Mouse (Mus musculus): ENCODE measurements at regions not wholly inside any gene's neighbourhood (a gene's known extent, or its start where the extent isn't known, plus 50 kb on each side); places are given as distances from the start of the nearest gene placed in this dataset.

DNA sequence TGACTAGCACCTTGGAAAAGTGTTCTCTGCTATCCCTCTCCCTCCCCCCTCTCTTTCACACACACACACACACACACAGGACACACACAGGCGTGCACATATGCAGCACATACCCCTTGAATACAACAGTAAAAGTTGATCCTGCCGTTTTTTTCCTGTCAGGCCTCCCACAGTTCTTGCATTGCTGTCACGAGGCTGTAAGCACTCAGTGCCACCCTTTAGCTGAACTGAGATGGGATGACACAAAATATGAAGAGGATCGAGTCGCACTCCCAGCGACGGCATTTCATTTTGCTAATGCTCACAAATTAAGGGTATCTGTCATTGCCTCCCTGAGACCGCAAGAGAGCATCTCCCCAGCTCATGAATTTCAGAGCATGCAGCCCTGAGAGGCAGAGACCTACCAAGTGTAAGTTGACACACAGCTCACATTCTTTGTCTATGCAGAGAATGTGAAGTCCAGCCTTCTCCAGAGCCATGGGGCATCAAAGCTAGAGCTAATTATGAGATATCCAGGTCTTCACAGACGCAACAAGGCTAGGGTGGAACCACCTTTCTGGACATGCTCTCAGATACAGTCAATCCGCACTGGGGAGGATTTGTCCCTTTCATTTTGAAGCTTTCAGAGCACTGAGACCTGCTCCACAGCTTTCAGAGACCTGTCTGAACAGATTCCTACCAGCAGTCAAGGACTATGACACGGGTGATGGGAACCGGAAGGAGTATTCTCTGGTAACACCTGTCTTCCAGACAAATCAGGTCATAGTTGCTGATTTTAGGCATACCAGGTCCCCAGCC, 152.3 kb downstream of the Cmpk2 start:
- peak; percentile 18 for DNase-seq

DNA sequence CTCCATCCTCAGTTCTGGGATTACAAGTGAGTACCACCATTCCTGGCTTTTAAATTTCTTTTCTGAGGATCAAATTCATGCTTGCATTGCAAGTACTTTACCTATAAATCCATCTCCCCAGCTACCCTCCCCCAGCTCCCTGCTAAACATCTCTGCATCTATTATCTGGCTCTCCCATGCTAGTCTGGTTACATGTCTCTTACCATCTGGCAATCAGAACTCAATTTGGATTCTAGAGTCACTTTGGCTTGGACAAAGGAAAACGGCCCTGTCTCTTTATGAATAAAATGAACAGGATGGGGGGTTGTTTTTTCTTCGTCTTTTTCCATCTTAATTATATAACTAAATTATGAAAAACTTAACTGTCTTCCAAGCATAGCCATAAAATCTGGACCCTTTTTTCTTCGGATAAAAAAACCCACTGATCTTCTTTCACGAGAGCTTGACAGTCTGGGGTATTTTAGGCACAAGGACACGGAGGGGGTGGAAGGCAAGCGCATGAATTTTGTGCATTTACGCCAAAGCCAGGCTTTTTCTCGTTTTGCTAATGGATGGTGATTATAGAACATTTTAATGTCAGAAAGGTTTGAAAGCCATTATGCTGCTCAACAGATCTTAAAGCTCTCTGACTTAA, 151.6 kb downstream of the Cmpk2 start:
- DNase-seq: peak; percentile 12

DNA sequence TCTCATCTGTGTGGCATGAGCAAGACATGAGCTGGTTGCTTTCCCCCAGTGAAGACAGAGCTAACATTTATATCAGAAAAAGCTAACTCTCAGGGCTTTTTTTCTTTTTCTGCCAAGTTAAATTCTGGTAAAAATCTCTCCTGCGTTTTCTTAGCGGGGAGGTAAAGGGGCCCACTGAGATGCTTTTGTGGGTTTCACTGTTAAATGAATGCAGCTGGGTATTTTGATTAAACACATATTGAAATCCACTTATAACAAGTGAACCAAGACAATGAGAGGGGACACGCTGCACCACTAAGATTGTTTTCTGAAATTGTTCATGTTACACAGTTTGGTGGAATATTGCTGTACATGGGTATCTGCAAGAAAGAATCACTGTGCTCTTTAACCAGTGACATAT, 149.0 kb downstream of the Cmpk2 start:
- DNase-seq: no peak

DNA sequence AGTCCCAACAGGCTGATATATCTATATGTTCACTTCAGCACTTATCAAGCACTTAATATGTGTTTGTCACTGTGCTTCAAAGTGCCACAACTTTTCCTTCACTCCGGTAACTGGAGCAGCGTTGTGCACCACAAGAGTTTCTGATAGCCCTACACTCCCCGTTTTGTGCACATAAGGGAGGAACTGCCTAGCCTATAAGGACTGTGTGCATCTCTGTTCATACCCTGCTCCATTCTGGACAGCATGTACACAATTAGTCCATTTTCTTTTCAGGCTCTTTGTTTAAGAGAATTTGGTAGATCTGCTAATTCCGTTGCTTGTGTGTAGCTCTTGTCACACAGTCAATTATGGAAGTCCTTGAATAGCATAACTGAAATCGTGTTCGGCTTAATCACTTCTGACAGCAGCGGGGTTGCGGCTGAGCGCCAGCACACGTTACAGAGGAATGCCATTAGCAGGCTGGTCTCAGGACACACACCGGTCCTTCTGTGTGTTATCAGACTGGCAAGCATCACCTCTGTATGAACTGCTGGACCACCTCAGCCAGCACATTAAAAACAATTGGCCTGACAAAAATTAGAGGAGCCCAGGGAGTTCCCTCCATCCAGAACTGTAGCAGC, 144.2 kb downstream of the Cmpk2 start:
- DNase-seq: no peak

DNA sequence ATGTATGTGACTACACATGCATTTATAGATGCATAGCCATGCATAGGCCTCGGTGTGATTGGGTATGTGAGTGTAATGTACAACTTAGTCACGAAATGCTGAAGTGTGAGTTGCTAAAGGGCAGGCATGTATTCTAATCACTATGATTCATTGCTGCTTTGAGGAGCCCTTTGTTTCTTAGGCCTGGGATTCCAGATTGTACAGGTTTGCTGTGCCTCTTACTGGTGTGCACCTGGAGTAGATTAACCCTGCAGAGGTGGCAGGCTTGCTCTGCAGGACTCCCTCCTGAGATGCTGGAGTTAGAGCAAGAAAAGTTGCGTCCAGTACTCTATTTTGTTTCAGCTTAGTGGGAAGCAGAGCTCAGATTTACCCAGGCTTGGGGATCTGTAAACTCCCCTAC, 141.1 kb downstream of the Cmpk2 start:
- no peak for DNase-seq

DNA sequence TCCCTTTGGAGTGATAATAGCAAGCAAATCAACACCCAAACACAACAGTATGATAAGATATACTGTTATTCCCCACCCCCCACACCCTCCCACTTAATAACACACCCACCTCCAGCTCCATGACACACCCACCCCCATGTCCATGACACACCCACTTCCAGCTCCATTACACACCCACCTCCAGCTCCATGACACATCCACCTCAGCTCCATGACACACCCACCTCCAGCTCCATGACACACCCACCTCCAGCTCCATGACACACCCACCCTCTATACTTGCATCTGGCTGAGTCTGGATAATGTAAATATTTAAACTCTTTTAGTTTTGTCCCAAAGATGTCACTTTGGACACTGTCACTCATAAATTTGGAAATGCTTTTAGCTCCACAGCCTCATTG, 129.5 kb downstream of the Cmpk2 start:
- DNase-seq: no peak

DNA sequence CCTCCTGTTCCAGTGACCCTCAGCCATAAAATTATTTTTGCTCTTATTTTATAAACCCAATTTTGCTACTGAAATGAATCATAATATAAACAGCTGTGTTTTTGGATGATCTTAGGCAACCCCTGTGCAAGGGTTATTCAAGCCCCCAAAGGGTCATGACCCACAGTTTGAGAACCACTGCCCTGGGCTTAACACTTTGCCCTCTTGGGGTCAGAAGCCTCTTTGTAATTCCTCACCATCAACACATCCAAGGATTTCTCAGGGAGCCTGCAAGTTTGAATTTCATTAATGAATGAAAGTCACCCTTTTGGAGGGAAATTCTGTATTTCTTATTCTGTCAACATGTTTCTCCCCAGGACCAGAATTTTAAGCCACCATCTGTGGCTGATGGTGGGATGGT, 123.1 kb downstream of the Cmpk2 start:
- DNase-seq: no peak

DNA sequence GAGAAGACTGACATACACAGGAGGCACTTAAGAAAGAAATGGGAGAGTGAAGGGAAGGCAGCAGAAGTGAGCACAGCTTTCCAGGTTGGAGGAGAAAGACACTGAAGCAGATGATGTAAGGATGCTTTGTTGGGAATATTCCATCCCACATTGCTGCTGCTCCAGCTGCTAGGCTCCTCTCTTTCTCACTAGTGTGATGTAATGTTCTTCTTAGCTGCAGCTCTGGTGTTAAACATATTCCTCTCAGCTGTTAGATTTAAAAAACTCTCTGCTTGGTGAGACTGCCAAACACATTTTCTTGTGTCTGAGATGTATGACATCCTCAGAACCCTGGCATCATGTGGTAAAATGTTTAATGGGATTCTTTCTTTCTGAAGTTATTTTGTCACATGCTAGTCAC, 120.1 kb downstream of the Cmpk2 start:
- peak; percentile 33 for DNase-seq

DNA sequence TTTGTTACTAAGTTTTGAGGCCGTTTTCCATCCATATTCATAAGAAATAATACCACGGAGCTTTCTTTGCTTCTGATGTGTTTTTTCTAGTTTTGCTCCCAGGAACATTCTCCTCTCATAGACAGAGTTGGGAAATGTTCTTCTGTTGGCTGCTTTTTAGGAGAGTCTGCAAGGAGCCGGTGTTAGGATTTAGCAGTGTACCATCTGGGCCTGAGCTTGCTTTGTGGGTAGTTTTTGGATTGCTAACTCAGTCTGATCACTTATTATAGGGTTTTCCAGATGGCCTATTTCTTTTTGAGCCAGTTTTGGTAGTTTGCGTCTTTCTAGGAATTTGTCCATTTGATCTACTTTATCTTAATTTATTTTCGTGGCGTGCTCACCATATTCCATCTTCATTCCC, 108.4 kb downstream of the Cmpk2 start:
- DNase-seq: peak; percentile 59

DNA sequence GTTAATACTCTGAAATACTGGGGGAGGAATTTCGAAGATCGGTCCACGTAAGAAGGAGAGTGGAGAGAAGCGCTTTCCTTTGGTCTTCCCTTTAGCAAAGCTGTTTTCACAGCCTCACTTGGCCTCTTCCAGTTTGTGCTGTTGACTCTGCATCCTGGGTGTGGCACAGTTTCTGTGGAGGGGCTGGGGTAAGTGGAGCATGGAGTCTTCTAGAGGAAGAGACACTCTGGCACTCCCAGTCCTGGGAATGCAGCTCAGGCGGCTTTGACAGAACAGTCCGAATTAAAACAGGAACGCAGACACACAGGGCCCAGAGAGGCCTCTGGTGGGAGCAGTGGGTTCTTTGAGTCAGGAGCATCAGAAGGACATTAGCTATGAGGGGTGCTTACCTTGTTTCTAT, 102.6 kb downstream of the Cmpk2 start:
- DNase-seq: no peak

DNA sequence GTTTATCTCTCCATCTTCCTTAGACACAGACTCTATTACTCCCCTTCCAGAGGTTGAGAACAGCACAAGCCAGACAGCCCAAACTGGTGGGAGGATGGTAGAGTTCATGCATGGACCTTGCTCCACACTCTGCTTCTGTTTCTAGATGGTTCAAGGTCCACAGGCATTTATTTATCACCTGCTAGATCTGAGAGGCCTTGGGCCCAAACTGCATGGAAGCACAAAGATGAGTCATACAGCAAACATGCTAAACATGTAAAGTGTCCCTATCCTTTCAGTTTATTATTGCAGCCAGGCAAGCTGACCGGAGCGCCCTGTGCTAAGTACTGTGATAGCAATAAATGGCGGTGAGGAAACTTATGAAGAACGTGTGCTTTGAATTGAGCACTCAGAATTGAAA, 98.4 kb downstream of the Cmpk2 start:
- no peak for DNase-seq

DNA sequence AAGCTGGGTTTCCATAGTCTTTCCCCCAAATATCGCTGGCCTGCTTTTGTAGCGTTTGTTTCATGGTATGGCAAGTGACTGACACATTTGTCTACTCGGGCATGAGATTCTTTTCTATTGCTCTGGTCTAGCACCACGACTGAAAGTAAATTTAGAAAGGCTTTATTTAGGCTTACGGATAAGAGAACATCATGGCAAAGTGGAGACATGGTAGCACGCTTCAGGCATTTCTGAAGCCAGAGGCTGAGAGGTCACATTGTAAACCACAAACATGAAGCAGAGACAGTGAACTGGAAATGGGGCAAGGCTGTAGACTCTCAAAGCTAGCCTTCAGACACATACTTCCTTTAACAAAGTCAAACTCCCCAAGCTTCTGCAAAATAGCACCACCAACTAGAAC, 93.9 kb downstream of the Cmpk2 start:
- no peak for DNase-seq

DNA sequence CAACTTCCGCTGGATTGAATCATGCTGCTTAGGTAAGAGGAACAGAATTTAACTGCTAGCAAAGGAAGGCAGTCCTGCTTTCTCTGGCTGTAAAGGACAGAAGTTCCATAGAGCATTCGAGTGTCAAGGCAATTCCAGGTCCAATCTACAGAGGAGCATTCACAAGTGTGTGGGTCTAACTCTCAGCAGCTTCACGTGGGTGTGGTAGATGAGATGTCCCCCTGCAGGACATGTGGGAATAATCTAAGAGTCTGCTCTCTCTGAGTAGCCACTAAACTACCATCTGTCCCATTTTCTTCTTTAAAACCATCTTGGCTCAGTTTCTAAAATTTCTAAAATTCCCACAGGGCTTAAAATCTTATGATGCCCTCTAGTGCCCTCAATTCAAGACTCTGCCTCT, 90.6 kb downstream of the Cmpk2 start:
- no peak for DNase-seq

DNA sequence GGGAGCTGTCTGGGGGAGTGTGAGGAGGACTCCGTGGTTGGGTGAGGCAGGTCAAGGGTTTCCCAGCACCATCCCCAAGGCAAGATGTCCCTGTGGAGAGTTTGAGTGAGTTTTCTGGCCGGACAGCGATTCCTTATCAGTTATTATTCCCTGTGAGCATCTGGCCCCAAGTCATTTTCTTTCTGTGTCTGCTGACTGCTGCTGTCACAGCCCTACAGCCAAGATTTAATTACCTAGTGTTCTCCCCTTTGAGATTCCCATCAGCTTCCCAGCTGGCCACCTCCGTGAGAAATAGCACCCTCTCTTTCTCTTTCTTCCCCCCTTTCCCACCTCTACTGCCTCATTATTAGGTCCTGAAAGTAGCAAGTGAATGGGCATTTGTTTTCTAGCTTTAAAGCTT, 88.4 kb downstream of the Cmpk2 start:
- no peak for DNase-seq

DNA sequence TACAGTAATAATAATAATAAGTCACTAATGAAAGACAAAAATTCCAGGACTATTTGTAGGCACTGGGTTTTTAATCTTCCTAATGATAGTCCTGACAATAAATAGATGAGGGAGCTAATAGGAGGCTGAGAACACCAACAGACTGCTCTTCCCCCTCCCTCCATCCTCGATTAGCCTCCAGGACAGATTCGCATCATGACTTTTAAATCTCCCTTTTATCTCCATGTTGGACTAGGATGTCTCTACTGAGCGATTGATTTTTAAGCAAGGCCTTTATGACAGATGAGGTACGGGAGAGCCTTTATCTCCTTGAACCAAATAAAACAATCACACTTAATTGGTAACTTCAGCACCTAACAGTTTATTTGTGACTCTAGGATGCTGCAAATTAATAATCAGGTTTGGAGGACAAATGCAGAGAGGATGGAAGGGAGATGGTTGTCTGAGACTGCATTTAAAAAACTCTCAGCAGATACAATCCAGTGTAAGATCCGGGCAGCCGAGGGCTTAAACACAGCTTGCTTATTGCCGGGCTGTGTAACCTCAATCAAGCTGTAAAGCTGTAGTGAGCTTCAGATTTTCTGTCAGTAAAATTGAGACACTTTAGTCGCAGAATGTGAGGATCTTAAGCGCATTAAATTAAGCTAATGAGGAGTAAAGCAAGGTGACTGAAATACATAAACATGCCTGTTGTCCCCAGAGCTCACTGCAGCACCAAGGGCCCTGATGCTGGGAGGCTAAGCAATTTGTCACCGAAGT, 82.3 kb downstream of the Cmpk2 start:
- no peak for DNase-seq

DNA sequence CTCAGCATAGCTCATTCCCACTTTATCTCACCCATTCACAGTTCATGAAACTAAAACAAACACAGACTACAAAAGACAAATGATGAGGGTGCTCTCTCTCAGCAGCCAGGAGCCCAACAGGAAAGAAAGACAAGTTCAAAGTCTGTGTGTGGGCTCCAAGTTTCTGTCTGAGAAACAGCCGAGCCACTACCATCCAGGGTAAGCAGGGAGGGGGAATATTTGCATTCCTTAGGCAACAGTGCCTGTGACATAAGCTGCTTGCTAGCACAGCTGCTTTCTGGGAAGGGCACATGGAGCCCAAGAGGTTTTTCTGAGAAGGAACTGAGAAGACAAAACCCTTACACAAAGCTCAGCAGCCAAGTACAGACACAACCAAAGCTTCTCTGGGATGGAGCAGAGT, 78.5 kb downstream of the Cmpk2 start:
- no peak for DNase-seq

DNA sequence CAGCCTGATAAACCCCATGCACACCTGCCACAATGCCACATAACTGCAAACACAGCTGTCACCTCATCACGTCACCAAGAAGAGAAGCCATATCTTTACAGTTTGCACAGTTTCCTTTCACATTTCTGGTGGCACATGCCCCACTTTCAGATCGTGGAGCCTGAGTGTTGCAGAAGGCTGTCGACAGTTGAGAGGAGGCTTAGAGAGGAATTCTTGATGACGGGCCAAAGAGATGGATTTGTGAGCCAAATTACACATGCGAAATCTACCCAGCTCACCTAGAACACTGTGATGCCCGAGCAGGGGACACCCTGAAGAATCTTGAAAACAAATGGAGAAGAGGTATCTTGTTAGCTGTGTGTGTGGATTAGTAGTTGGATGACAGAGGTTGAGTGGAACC, 77.4 kb downstream of the Cmpk2 start:
- DNase-seq: peak; percentile 18

DNA sequence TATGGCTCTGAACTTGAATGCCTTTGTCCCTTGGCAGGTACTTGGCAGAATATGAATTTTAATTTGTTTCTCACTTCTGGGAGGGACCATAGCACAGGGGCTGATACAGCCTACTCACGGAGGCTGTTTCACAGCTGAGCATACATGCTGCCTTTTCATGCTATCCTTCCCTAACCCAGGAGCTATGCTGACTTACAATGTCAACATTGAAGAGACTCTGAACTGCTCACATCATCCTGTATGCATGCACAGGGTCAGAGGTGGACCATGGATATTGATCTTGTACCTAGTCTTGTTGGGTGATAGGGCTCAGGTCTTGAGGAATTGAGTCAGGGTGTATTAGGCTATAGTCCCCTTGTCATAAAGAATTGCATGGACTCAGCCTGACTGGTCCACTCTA, 74.5 kb downstream of the Cmpk2 start:
- no peak for DNase-seq

DNA sequence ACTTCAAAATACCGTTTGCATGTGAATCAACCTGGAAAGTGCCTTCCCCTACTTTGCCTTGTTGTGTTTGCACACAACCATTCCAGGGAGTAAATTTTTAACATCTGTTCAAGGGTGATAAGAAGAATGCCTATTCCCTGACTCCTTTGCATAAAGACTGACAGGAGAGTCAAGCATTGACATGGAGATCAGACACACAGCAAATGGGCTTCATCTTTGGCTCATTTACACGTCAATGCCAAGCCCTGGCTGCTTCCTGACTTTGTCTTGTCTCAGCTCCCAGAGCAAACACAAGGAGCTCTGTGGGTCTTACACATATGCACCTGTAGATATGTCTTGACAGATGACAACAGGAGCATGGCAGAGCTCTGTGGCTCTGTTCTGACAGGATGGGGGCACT, 73.4 kb downstream of the Cmpk2 start:
- DNase-seq: no peak

DNA sequence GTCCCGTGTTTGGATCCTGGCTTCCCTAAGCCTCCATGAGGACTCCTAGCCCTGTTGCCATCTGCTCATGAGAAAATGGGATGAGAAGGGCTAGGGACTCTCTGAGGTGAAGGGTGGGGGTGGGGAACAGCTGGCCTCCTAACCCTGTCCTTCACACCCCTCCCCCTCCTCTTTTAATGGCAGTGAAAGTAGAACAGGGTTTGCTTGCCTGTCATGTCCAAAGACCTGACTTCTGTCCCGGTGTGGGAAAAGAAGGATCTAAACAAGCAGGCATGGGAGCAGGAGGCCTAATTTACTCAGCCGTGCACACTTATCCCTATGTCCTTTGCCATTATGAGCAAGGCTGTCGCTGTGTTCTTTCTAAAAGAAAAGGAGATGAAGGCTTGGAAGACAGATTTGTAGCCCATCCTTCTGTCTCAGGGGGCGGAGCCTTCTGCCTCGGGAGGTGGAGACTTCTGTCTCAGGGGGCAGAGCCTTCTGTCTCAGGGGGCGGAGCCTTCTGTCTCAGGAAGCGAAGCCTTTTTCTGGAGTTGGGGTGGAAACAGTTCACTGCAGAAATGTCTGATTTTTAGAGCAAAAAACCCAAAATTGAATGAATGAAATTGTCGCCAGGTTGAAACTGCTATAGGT, 66.4 kb downstream of the Cmpk2 start:
- DNase-seq: no peak

DNA sequence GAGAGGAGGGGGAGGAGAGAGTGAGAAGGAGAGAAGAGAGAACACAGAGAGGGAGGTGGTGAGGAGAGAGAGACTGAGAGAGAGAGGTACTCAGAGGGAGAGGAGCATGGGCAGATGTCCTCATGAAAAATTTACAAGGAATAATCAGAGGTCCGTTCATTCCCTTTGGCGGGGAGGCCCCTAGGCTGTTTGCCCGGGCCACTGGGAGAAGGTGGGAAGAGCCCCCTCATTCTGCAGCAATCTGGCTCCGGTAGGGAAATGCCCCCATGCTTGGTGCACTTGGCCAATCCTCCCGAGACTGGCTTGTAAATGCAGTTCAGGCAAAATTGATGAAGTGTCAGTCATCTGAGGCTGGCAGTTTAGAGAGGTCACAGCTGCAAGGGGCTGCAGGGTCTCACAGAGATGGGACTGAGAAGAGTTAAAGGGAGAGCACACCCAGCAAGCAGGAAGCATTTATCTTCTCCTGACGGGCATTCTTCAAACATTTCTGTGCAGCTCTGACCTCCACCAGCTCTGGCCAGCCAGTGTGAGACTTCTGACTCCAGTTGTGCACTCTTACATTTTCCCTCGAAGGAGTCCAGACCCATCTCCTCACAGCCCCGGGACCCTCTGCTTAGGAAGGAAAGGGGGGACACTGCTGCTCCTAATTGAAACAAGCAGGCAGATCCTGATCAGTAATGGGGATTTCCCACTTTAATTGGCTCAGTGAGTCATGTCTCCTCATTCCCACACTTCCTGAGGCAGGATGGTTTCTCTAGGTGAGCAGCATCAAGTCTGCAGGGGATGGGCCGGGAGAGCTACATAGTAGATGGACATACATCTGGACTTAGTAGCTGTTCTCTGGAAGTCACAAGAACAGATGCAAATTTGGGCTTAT, 65.5 kb downstream of the Cmpk2 start:
- DNase-seq: no peak

DNA sequence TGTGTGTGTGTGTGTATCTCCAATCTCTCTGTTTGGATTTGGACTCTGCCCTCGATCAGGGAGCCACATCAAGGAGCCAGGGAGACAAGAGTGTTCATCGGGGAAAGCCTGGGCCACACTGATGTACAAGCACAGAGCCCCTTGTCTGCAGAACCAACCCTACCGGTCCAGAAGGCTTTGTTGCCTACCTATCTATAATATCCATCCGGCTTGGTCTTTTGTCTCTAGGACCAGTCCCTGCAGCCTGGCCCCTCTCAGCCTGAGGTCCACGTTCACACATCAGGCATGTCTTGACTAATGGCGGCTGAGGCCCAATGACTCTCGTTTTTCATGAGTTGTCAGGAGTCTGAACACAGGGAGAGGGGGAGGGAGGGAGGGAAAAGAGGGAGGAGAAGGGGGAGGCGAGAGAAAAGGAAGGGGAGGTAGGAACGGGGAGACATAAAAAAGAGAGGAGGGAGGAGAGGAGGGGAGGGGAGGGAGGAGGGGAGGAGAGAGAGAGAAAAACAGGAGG, 64.7 kb downstream of the Cmpk2 start:
- DNase-seq: no peak
